Mouse (Mus musculus) G1E (cell line): ENCODE results near the gene Ndufa12.

ENCODE experiments used
- CTCF ChIP-seq: IDR thresholded peaks from 2 replicates; pipeline ENCODE4 v1.5.1; 2012; ENCODE audit warnings: low read depth, low read length, inconsistent platforms, mixed read lengths
- GATA1 ChIP-seq: IDR thresholded peaks from 2 replicates; pipeline ENCODE4 v1.6.1; 2012; ENCODE audit warnings: borderline replicate concordance, low read length, inconsistent platforms, mixed read lengths

- TF ChIP-seq CTCF (no peak), GATA1 (no peak)
These were observed 58.0 kb downstream of the Ndufa12 start for GRCm38 (mm10) chr10:94256518-94256917.
